Mouse (Mus musculus) hindbrain, embryonic 16.5 days (tissue): ENCODE measurements around the gene Parvb. TPM values are rescaled to one million over a fixed set of nuclear protein-coding genes. Genes with fewer than 3 reads are reported as not detected.

Source experiments
- ATAC-seq: fragments of 200-750 bp; cut with Nextera tagmentation; 2 replicates; pipeline ENCODE4 v1.8.0; 2017; ENCODE audit warnings: moderate TSS enrichment, moderate library complexity
- H3K27ac ChIP-seq: fragments of 300-500 bp; sonication (generic); 2 replicates; pipeline ENCODE4 v1.5.1; 2014; ENCODE audit warnings: low read depth, mild to moderate bottlenecking, control low read depth, low read length, moderate library complexity
- H3K27me3 ChIP-seq: fragments of 300-500 bp; sonication (generic); replicated peaks from 2 replicates; pipeline ENCODE4 v1.6.1; 2014; ENCODE audit warnings: low read length; ENCODE audit not compliant: control insufficient read depth, insufficient read depth
- H3K36me3 ChIP-seq: fragments of 300-500 bp; sonication (generic); 2 replicates; pipeline ENCODE4 v1.6.1; 2014; ENCODE audit warnings: mild to moderate bottlenecking, low read length, moderate library complexity, mixed read lengths; ENCODE audit not compliant: control insufficient read depth, insufficient read depth
- H3K4me1 ChIP-seq: fragments of 300-500 bp; sonication (generic); 2 replicates; pipeline ENCODE4 v1.6.1; 2014; ENCODE audit warnings: low read depth, low read length; ENCODE audit not compliant: control insufficient read depth, insufficient read depth
- H3K4me2 ChIP-seq: fragments of 300-500 bp; sonication (generic); 2 replicates; pipeline ENCODE4 v1.6.1; 2014; ENCODE audit warnings: mild to moderate bottlenecking, low read length, control low read depth, moderate library complexity
- H3K4me3 ChIP-seq: fragments of 300-500 bp; sonication (generic); 2 replicates; pipeline ENCODE4 v1.5.1; 2014; ENCODE audit warnings: mild to moderate bottlenecking, low read length, control low read depth, moderate library complexity
- H3K9ac ChIP-seq: fragments of 300-500 bp; sonication (generic); 2 replicates; pipeline ENCODE4 v1.6.1; 2014; ENCODE audit warnings: low read depth, mild to moderate bottlenecking, control low read depth, low read length, moderate library complexity
- H3K9me3 ChIP-seq: fragments of 300-500 bp; sonication (generic); 2 replicates; pipeline ENCODE4 v1.6.1; 2014; ENCODE audit warnings: mild to moderate bottlenecking, low read length, moderate library complexity; ENCODE audit not compliant: control insufficient read depth
- WGBS: fragments of 180-500 bp; shearing (Covaris S2); extraction: QIAGEN DNeasy Blood & Tissue Kit; methylation state at CpG from one replicate; pipeline ENCODE4 v1.1.7; 2014; 5-methylcytosine and 5-hydroxymethylcytosine counted together
- polyA plus RNA-seq: library from polyadenylated mRNA; unstranded; fragments of >200 nt; fragmentation: Nextera tagmentation; extraction: Ambion mirVana; gene quantifications from 2 replicates; pipeline ENCODE4 v1.2.1, GENCODE M21; 2015

The Parvb gene
- polyA plus RNA-seq, 1 experiment from 2014 or later, result 4.8 TPM

GRCm38 (mm10) chr15:84207327-84207726, 24.5 kb upstream of the Parvb start:
- peaks cover under 1% of the 10 kb centered on the region for H3K4me1 ChIP-seq
- H3K9ac ChIP-seq, result no peak overlapping the region
- H3K27ac ChIP-seq, result no peak overlapping the region
- H3K27me3 ChIP-seq, result no peaks in the 10 kb centered on the region
- WGBS, result 98% methylated on average over 4 of the region's 4 CpGs
- ATAC-seq, result no peak
- H3K9me3 ChIP-seq, result no peaks in the 10 kb centered on the region
- peaks cover 48% of the 10 kb centered on the region for H3K36me3 ChIP-seq
- H3K4me3 ChIP-seq, result no peak overlapping the region
- no peak overlapping the region for H3K4me2 ChIP-seq

GRCm38 (mm10) chr15:84209517-84210412, 22.1 kb upstream of the Parvb start:
- WGBS, result 91% methylated on average over 11 of the region's 11 CpGs
- no peak overlapping the region for H3K9ac ChIP-seq

GRCm38 (mm10) chr15:84210461-84210860, 21.4 kb upstream of the Parvb start:
- Histone ChIP-seq H3K4me2 (no peak overlapping the region), H3K9me3 (no peaks in the 10 kb centered on the region), H3K4me3 (no peak overlapping the region), H3K36me3 (peaks cover 32% of the 10 kb centered on the region), H3K9ac (no peak overlapping the region), H3K4me1 (peaks cover 3% of the 10 kb centered on the region), H3K27ac (no peak overlapping the region), H3K27me3 (no peaks in the 10 kb centered on the region)
- 97% methylated on average over 13 of the region's 13 CpGs for WGBS
- no peak for ATAC-seq

More at GRCm38 (mm10) chr15:84209517-84210412, 22.1 kb upstream of the Parvb start:
- Histone ChIP-seq H3K9me3 (no peaks in the 10 kb centered on the region), H3K4me2 (no peak overlapping the region), H3K4me1 (peaks cover 3% of the 10 kb centered on the region), H3K4me3 (no peak overlapping the region), H3K27ac (no peak overlapping the region), H3K36me3 (peaks cover 35% of the 10 kb centered on the region), H3K27me3 (no peaks in the 10 kb centered on the region)
- no peak for ATAC-seq

DNA sequence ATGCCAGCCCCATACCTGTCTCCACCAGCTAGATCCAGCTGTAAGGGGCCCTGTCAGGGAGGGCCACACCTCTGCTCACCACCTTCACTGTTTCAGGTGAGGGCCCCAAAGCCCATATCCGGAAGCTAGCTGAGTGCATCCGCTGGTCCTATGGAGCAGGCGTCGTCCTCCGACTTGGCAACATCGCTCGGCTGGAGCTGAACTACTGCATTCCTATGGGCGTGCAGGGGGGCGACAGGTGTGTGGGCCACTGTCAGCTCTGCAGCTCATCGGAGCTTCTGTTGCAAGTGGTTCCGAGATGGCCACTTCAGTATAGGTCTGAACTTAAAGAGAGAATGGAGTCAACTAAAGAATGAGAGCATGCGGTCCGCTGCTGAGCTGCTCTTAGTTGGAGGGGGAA, 20.9 kb upstream of the Parvb start:
- Histone ChIP-seq H3K27ac (no peak overlapping the region), H3K9ac (no peak overlapping the region), H3K36me3 (peaks cover 31% of the 10 kb centered on the region), H3K4me1 (peaks cover 3% of the 10 kb centered on the region), H3K4me3 (no peak overlapping the region), H3K9me3 (no peaks in the 10 kb centered on the region), H3K27me3 (no peaks in the 10 kb centered on the region), H3K4me2 (no peak overlapping the region)
- 92% methylated on average over 13 of the region's 13 CpGs for WGBS
- no peak for ATAC-seq

DNA sequence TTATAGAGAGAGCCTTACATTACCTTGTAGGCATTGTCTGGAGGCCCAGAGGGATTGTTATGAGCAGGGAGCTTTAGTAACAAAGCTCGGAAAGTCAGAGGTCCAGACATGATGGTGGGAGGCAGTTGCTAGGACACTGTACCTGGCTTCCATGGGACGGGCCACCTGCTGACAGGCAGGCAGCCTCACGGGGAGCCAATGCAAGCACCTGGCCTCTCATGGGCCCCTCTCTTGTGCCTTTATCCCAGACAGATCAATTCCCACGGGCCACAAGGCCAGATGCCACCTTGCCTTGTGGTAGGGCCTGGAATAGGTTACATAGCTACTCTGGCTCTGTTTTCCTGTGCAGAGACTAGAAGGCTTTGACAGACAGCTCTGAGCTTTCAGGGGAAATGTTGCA, 20.3 kb upstream of the Parvb start:
- peaks cover 8% of the 10 kb centered on the region for H3K4me1 ChIP-seq
- H3K27me3 ChIP-seq, result no peaks in the 10 kb centered on the region
- H3K9ac ChIP-seq, result no peak overlapping the region
- H3K9me3 ChIP-seq, result no peaks in the 10 kb centered on the region
- peaks cover 25% of the 10 kb centered on the region for H3K36me3 ChIP-seq
- no peak overlapping the region for H3K27ac ChIP-seq
- ATAC-seq, result no peak
- WGBS, result 67% methylated on average over 4 of the region's 4 CpGs
- H3K4me2 ChIP-seq, result no peak overlapping the region
- no peak overlapping the region for H3K4me3 ChIP-seq

GRCm38 (mm10) chr15:84212031-84212755, 19.6 kb upstream of the Parvb start:
- no peaks in the 10 kb centered on the region for H3K27me3 ChIP-seq
- H3K4me3 ChIP-seq, result no peak overlapping the region
- no peak overlapping the region for H3K4me2 ChIP-seq
- peak; percentile 70 for ATAC-seq
- 0 out of 2 replicates have a peak overlapping the region, but pooled peaks have one; percentile 33 for H3K9ac ChIP-seq
- peaks cover 11% of the 10 kb centered on the region for H3K4me1 ChIP-seq
- peaks cover 20% of the 10 kb centered on the region for H3K36me3 ChIP-seq
- WGBS, result 43% methylated on average over 6 of the region's 6 CpGs
- no peaks in the 10 kb centered on the region for H3K9me3 ChIP-seq
- no peak overlapping the region for H3K27ac ChIP-seq

DNA sequence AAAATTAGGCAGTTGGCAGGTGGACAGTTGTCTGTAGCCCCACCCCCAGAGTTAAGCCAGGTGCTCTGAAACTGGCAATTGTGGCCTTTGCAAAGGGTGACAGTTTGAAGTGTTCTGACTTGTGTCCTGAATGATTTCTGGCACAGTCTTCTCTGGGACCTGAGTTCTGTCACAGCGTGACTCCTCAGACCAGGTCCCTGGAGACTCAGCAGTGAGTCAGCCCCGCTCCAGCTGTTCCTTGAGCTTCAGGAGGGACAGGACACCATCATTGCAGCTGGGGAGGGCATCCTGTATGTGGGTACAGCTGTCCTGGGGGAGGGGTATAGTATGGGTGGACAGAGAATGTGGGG, 19.1 kb upstream of the Parvb start:
- H3K4me3 ChIP-seq, result no peak overlapping the region
- no peak overlapping the region for H3K27ac ChIP-seq
- no peak overlapping the region for H3K9ac ChIP-seq
- no peak overlapping the region for H3K4me2 ChIP-seq
- no peaks in the 10 kb centered on the region for H3K9me3 ChIP-seq
- H3K36me3 ChIP-seq, result peaks cover 15% of the 10 kb centered on the region
- no peaks in the 10 kb centered on the region for H3K27me3 ChIP-seq
- 54% methylated on average over 2 of the region's 2 CpGs for WGBS
- ATAC-seq, result no peak
- H3K4me1 ChIP-seq, result peaks cover 11% of the 10 kb centered on the region

GRCm38 (mm10) chr15:84213162-84213739, 18.6 kb upstream of the Parvb start:
- ATAC-seq, result no peak
- Histone ChIP-seq H3K9me3 (no peaks in the 10 kb centered on the region), H3K9ac (no peak overlapping the region), H3K36me3 (peaks cover 15% of the 10 kb centered on the region; the same call in 1 of the 2 replicates), H3K4me1 (peaks cover 11% of the 10 kb centered on the region), H3K27ac (no peak overlapping the region), H3K27me3 (no peaks in the 10 kb centered on the region), H3K4me3 (no peak overlapping the region), H3K4me2 (no peak overlapping the region)
- WGBS, result 94% methylated on average over 6 of the region's 6 CpGs

GRCm38 (mm10) chr15:84214476-84214875, 17.4 kb upstream of the Parvb start:
- no peak overlapping the region for H3K27ac ChIP-seq
- H3K27me3 ChIP-seq, result no peaks in the 10 kb centered on the region
- no peak overlapping the region for H3K4me2 ChIP-seq
- no peak overlapping the region for H3K4me3 ChIP-seq
- no peak for ATAC-seq
- H3K9ac ChIP-seq, result no peak overlapping the region
- 93% methylated on average over 7 of the region's 7 CpGs for WGBS
- H3K4me1 ChIP-seq, result peaks cover 11% of the 10 kb centered on the region
- peaks cover 9% of the 10 kb centered on the region; the same call in 1 of the 2 replicates for H3K36me3 ChIP-seq
- no peaks in the 10 kb centered on the region for H3K9me3 ChIP-seq
